Mouse (Mus musculus) forebrain, postnatal 0 days (tissue): ENCODE measurements around the gene Prmt8. TPM values are rescaled to one million over a fixed set of nuclear protein-coding genes. Genes with fewer than 3 reads are reported as not detected.

Experiments used
- ATAC-seq: fragments of 200-750 bp; cut with Nextera tagmentation; 2 replicates; pipeline ENCODE4 v1.8.0; 2017; ENCODE audit warnings: mild to moderate bottlenecking, moderate library complexity
- DNase-seq: peaks from one replicate; pipeline ENCODE4 v3.0.0-alpha.2; 2015
- H3K27ac ChIP-seq: fragments of 300-500 bp; sonication (generic); 2 replicates; pipeline ENCODE4 v1.5.1; 2014; ENCODE audit warnings: low read depth, mild to moderate bottlenecking, antibody characterized with exemption, low read length, moderate library complexity, mixed read lengths
- H3K27me3 ChIP-seq: fragments of 300-500 bp; sonication (generic); 2 replicates; pipeline ENCODE4 v1.6.1; 2014; ENCODE audit warnings: mild to moderate bottlenecking, low read length, mixed read lengths; ENCODE audit not compliant: insufficient read depth
- H3K36me3 ChIP-seq: fragments of 300-500 bp; sonication (generic); 2 replicates; pipeline ENCODE4 v1.6.1; 2014; ENCODE audit warnings: mild to moderate bottlenecking, moderate library complexity; ENCODE audit not compliant: insufficient read depth
- H3K4me1 ChIP-seq: fragments of 300-500 bp; sonication (generic); 2 replicates; pipeline ENCODE4 v1.6.1; 2014; ENCODE audit warnings: antibody characterized with exemption; ENCODE audit not compliant: insufficient read depth
- H3K4me2 ChIP-seq: fragments of 300-500 bp; sonication (generic); 2 replicates; pipeline ENCODE4 v1.6.1; 2014; ENCODE audit warnings: low read depth, mild to moderate bottlenecking, moderate library complexity
- H3K4me3 ChIP-seq: fragments of 300-500 bp; sonication (generic); 2 replicates; pipeline ENCODE4 v1.5.1; 2014; ENCODE audit warnings: low read depth, low read length, mixed read lengths
- H3K9ac ChIP-seq: fragments of 300-500 bp; sonication (generic); 2 replicates; pipeline ENCODE4 v1.6.1; 2014; ENCODE audit warnings: mild to moderate bottlenecking
- H3K9me3 ChIP-seq: fragments of 300-500 bp; sonication (generic); 2 replicates; pipeline ENCODE4 v1.6.1; 2016; ENCODE audit warnings: low read length
- CTCF ChIP-seq: sonication (generic); IDR thresholded peaks from 2 replicates; pipeline ENCODE4 v1.5.1; 2016; ENCODE audit warnings: antibody characterized with exemption, control low read depth, low read depth
- WGBS: fragments of 180-500 bp; shearing (Covaris S2); extraction: QIAGEN DNeasy Blood & Tissue Kit; methylation state at CpG from one replicate; pipeline ENCODE4 v1.1.7; 2014; 5-methylcytosine and 5-hydroxymethylcytosine counted together
- polyA plus RNA-seq: library from polyadenylated mRNA; unstranded; fragments of >200 nt; fragmentation: Nextera tagmentation; extraction: Ambion mirVana; gene quantifications from 2 replicates; pipeline ENCODE4 v1.2.1, GENCODE M21; 2015
- total RNA-seq: library from RNA; depleted of rRNA; stranded (reverse); fragments of >200 nt; gene quantifications from 2 replicates; pipeline ENCODE4 v1.2.3, GENCODE M21; 2014

The Prmt8 gene
- total and polyA plus RNA-seq, 2 experiments from 2014 or later: 29.9 to 36.4 TPM

DNA sequence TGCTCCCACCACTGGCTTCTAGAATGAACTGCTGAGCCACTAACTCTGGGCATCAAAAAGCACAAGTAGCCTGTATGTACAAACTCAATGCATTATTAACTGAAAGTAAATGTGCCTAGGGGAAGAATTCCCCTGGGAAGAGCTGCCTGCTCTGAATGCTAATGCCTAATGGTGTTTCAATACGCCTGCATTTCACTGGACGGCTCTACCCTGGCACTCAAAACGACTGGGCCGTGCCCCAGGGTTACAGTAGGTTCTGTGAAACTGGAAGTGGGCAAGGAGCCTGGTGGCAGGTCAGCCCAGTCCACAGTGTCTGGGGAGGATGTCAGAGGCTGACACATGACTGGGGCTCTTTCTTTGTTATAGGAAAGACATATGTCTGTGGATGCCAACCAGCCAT, 84.3 kb downstream of the Prmt8 start:
- Histone ChIP-seq H3K4me1 (peaks cover 7% of the 10 kb centered on the region; the same call in 1 of the 2 replicates), H3K4me2 (no peak overlapping the region), H3K9ac (no peak overlapping the region), H3K27ac (no peak overlapping the region), H3K27me3 (no peaks in the 10 kb centered on the region), H3K36me3 (0 out of 2 replicates have a peak, but pooled peaks cover 1% of the 10 kb centered on the region), H3K9me3 (no peaks in the 10 kb centered on the region), H3K4me3 (no peak overlapping the region)
- peak; percentile 76 for ATAC-seq
- 30% methylated on average over 4 of the region's 4 CpGs for WGBS
- TF ChIP-seq CTCF: no peak
- DNase-seq: peak; percentile 45

DNA sequence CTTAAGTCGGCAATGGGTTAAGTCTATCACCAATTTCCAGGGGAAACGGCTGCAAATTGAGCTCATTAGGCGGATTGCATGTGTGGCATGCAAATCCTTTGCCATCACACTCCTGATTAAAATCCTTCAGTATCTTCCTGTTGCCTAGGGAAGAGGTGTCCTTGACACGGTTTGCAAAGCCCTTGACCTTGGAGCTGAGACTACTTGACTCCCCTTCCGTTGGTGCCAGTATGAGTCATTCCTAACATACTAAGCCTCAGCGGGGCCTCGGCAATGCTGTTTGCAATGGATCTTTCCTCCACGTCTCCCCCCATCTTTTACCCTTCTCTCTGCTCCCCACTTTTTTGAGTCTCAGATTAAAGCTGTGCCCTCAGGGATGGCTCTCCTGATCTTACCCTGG, 85.7 kb downstream of the Prmt8 start:
- Histone ChIP-seq H3K36me3 (no peaks in the 10 kb centered on the region), H3K9me3 (no peaks in the 10 kb centered on the region), H3K4me3 (no peak overlapping the region), H3K4me2 (no peak overlapping the region), H3K27me3 (no peaks in the 10 kb centered on the region), H3K4me1 (peaks cover 7% of the 10 kb centered on the region; the same call in 1 of the 2 replicates), H3K27ac (no peak overlapping the region), H3K9ac (no peak overlapping the region)
- TF ChIP-seq CTCF: no peak
- DNase-seq (no peak), ATAC-seq (peak; percentile 40; the same call in 1 of the 2 replicates)
- 33% methylated on average over 8 of the region's 8 CpGs for WGBS

DNA sequence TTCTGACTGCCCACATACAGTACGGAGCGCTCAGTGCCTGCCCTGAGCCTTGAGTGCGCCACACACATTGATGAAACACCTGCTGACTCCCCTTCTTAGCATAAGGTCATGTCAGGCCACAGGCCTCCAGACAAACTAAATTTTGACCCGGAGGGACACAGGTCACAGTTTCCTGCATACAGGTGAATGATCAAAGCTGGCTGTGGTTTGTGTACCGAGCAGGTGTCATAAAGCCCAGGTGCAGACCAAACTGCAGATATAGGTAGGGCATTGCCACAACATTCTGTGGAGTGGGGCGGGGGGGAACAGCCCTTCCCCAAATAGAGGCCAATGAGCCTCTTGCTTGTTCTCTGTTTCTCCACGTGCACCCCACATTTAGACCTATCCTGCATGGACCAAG, 88.5 kb downstream of the Prmt8 start:
- no peak for ATAC-seq
- peaks cover 7% of the 10 kb centered on the region; the same call in 1 of the 2 replicates for H3K4me1 ChIP-seq
- no peaks in the 10 kb centered on the region for H3K36me3 ChIP-seq
- no peak overlapping the region for H3K4me3 ChIP-seq
- H3K9me3 ChIP-seq: no peaks in the 10 kb centered on the region
- no peaks in the 10 kb centered on the region for H3K27me3 ChIP-seq
- no peak overlapping the region for H3K4me2 ChIP-seq
- WGBS: 94% methylated on average over 7 of the region's 7 CpGs
- DNase-seq: no peak
- no peak for TF ChIP-seq CTCF
- H3K9ac ChIP-seq: no peak overlapping the region
- no peak overlapping the region for H3K27ac ChIP-seq

DNA sequence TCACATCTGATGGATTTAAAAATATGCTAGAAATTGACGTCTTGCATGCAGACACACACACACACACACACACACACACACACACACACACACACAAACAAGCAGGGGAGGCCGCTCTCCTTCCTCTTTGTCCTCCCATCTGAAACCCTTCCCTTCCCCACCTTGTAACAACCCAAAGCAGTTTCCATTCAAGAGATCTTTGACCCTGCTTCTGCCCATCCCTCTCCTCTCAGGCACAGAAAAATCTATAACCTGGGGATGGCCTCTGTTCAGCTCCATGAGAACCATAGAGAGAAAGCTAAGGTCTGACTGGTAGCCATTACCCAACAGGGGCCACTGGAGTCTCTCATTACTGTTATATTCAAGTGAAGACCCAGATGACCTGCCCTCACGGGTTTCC, 90.3 kb downstream of the Prmt8 start:
- H3K9me3 ChIP-seq: no peaks in the 10 kb centered on the region
- peaks cover 7% of the 10 kb centered on the region; the same call in 1 of the 2 replicates for H3K4me1 ChIP-seq
- H3K36me3 ChIP-seq: no peaks in the 10 kb centered on the region
- H3K4me3 ChIP-seq: no peak overlapping the region
- TF ChIP-seq CTCF: no peak
- ATAC-seq: no peak
- H3K27ac ChIP-seq: no peak overlapping the region
- no peak overlapping the region for H3K4me2 ChIP-seq
- no peaks in the 10 kb centered on the region for H3K27me3 ChIP-seq
- no peak overlapping the region for H3K9ac ChIP-seq
- no peak for DNase-seq
- 62% methylated on average over 3 of the region's 3 CpGs for WGBS

DNA sequence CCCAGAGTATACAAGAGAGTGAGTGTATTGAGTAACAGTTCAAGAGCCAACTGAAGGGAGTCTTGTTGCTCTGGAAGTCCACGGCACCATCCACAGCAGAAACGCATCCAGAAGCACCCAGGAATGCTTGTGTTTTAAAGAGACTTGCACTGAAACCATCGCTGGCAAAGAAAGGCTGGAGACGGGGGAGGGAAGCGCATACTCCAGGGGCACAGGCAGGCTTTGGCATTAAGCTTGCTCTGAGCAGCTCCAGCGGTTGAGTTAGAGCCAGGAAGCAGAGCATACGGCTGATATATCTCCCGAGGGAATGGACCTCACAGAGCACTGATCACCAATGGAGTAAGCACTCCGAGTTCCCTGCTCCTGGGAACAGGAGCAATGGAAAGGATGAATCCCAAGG, 91.0 kb downstream of the Prmt8 start:
- Histone ChIP-seq H3K9me3 (no peaks in the 10 kb centered on the region), H3K4me2 (no peak overlapping the region), H3K27ac (no peak overlapping the region), H3K36me3 (no peaks in the 10 kb centered on the region), H3K4me3 (no peak overlapping the region), H3K9ac (no peak overlapping the region), H3K27me3 (no peaks in the 10 kb centered on the region), H3K4me1 (peaks cover 4% of the 10 kb centered on the region; the same call in 1 of the 2 replicates)
- ATAC-seq: no peak
- 68% methylated on average over 9 of the region's 9 CpGs for WGBS
- no peak for TF ChIP-seq CTCF
- no peak for DNase-seq

DNA sequence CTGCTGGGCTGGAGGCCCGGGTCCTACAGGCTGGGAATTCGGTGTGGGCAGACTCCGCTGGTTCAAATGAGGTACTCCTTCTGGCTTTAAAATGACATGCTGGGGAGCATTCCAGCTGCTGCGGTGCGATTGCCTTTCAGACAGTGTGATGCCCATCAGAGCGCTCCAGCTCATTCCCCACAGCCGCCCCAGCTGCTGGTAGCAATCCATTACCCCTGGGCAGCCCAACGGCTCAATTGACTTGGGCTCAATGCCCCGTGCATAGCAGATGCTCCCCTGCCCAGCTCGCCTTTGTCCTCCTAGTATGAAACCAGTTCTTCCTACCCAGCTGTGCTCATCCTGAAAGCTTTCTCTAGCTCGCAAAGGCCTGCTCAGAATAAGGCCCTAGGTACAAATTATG, 92.4 kb downstream of the Prmt8 start:
- Histone ChIP-seq H3K9me3 (no peaks in the 10 kb centered on the region), H3K4me3 (no peak overlapping the region), H3K9ac (no peak overlapping the region), H3K36me3 (no peaks in the 10 kb centered on the region), H3K27me3 (no peaks in the 10 kb centered on the region), H3K27ac (no peak overlapping the region), H3K4me1 (no peaks in the 10 kb centered on the region), H3K4me2 (no peak overlapping the region)
- no peak for TF ChIP-seq CTCF
- ATAC-seq: no peak
- 67% methylated on average over 11 of the region's 11 CpGs for WGBS
- DNase-seq: no peak

DNA sequence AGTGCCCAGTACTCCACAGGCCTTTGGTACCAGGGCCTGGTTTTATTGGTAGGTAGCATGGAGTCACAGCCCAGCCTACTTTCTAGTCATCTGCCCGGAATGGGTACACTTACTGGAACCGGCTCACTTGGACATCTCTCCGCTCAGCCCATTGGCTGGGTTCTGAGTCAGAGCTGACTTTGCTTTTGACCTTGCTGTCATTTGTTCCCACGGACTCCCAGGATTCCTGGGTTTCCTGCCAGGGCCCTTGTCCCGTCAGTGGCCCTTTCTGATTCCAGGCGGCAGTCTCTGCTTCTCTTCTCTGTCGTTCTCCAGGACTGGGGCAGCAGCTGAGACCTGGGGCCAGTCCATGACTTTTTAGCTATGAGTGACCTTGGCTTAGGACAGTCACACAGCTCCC, 97.2 kb downstream of the Prmt8 start:
- no peak for DNase-seq
- Histone ChIP-seq H3K4me2 (no peak overlapping the region), H3K4me3 (no peak overlapping the region), H3K27ac (no peak overlapping the region), H3K9ac (no peak overlapping the region), H3K36me3 (no peaks in the 10 kb centered on the region), H3K27me3 (no peaks in the 10 kb centered on the region), H3K9me3 (no peaks in the 10 kb centered on the region), H3K4me1 (no peaks in the 10 kb centered on the region)
- ATAC-seq: no peak
- TF ChIP-seq CTCF: no peak
- WGBS: 84% methylated on average over 7 of the region's 7 CpGs
